Mouse (Mus musculus) lung, adult 2 months (tissue): ENCODE data around the gene Galnt13.

Source experiments
- CTCF ChIP-seq: fragments of 200-500 bp; IDR thresholded peaks from 2 replicates; pipeline ENCODE4 v1.5.1; 2011; ENCODE audit warnings: mild to moderate bottlenecking, low read length, control low read depth; ENCODE audit not compliant: insufficient read depth
- POLR2A ChIP-seq: fragments of 200-500 bp; IDR thresholded peaks from 2 replicates; pipeline ENCODE4 v1.6.1; 2011; ENCODE audit warnings: low read depth, mild to moderate bottlenecking, control low read depth, low read length, borderline replicate concordance; ENCODE audit errors: extremely low read depth

DNA sequence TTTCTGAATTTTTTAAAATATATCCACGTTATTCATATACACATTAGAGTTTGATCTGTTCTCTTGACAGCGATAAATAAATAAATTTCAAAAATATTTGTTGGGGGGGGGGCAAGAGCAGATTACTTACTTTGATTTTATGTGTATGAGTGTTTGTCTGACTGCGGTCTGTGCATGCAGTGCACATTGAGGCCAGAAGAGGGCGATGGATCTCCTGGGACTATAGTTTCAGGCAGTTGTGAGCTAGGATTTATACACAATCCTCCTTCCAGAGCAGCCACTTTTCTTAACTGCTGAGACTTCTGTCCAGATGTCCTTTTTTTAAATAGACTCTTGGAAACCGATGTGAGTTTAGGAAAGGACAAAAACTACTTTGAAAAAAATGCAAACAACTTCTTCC lies 665.2 kb downstream of the Galnt13 start:
- TF ChIP-seq CTCF (no peak), POLR2A (no peak)
